Mouse (Mus musculus) heart, postnatal 0 days (tissue): Measurements from ENCODE around the gene Myo1g. TPM values are rescaled to one million over a fixed set of nuclear protein-coding genes. Genes with fewer than 3 reads are reported as not detected.

ENCODE experiments used
- ATAC-seq: fragments of 200-750 bp; cut with Nextera tagmentation; 2 replicates; pipeline ENCODE4 v1.8.0; 2017; ENCODE audit warnings: low read depth, moderate number of reproducible peaks, moderate library complexity; ENCODE audit not compliant: insufficient read depth
- DNase-seq: peaks from one replicate; pipeline ENCODE4 v3.0.0-alpha.2; 2016; ENCODE audit warnings: low spot score
- H3K27ac ChIP-seq: fragments of 300-500 bp; sonication (generic); 2 replicates; pipeline ENCODE4 v1.5.1; 2014; ENCODE audit warnings: low read depth, mild to moderate bottlenecking
- H3K27me3 ChIP-seq: fragments of 300-500 bp; sonication (generic); 2 replicates; pipeline ENCODE4 v1.6.1; 2014; ENCODE audit warnings: low read length, mixed read lengths; ENCODE audit not compliant: control insufficient read depth, insufficient read depth
- H3K36me3 ChIP-seq: fragments of 300-500 bp; sonication (generic); replicated peaks from 2 replicates; pipeline ENCODE4 v1.6.1; 2014; ENCODE audit warnings: low read length, mixed read lengths; ENCODE audit not compliant: control insufficient read depth, insufficient read depth
- H3K4me1 ChIP-seq: fragments of 300-500 bp; sonication (generic); 2 replicates; pipeline ENCODE4 v1.6.1; 2014; ENCODE audit warnings: antibody characterized with exemption; ENCODE audit not compliant: control insufficient read depth, insufficient read depth
- H3K4me2 ChIP-seq: fragments of 300-500 bp; sonication (generic); 2 replicates; pipeline ENCODE4 v1.6.1; 2014; ENCODE audit warnings: low read depth, mild to moderate bottlenecking, low read length, moderate library complexity
- H3K4me3 ChIP-seq: fragments of 300-500 bp; sonication (generic); 2 replicates; pipeline ENCODE4 v1.5.1; 2014; ENCODE audit warnings: low read depth, low read length
- H3K9ac ChIP-seq: fragments of 300-500 bp; sonication (generic); replicated peaks from 2 replicates; pipeline ENCODE4 v1.6.1; 2014; ENCODE audit warnings: low read depth, low read length, mixed read lengths
- H3K9me3 ChIP-seq: fragments of 300-500 bp; sonication (generic); replicated peaks from 2 replicates; pipeline ENCODE4 v1.6.1; 2016; ENCODE audit warnings: low read length; ENCODE audit not compliant: control insufficient read depth
- CTCF ChIP-seq: IDR thresholded peaks from 2 replicates; pipeline ENCODE4 v1.5.1; 2016; ENCODE audit warnings: antibody characterized with exemption, control low read depth, low read depth
- EP300 ChIP-seq: IDR thresholded peaks from 2 replicates; pipeline ENCODE4 v1.6.1; 2016; ENCODE audit warnings: antibody characterized with exemption, low read depth
- WGBS: fragments of 180-500 bp; shearing (Covaris S2); extraction: QIAGEN DNeasy Blood & Tissue Kit; methylation state at CpG from one replicate; pipeline ENCODE4 v1.1.7; 2014; 5-methylcytosine and 5-hydroxymethylcytosine counted together
- polyA plus RNA-seq: library from polyadenylated mRNA; unstranded; fragments of >200 nt; fragmentation: Nextera tagmentation; extraction: Ambion mirVana; gene quantifications from 2 replicates; pipeline ENCODE4 v1.2.1, GENCODE M21; 2015
- total RNA-seq: library from RNA; depleted of rRNA; stranded (reverse); fragments of >200 nt; gene quantifications from 2 replicates; pipeline ENCODE4 v1.2.3, GENCODE M21; 2014; ENCODE audit warnings: low replicate concordance; rRNA removed

Myo1g gene
- total RNA-seq (0.65 and 1.6 TPM in 2 replicates), polyA plus RNA-seq (0.49 and 0.56 TPM in 2 replicates)

DNA sequence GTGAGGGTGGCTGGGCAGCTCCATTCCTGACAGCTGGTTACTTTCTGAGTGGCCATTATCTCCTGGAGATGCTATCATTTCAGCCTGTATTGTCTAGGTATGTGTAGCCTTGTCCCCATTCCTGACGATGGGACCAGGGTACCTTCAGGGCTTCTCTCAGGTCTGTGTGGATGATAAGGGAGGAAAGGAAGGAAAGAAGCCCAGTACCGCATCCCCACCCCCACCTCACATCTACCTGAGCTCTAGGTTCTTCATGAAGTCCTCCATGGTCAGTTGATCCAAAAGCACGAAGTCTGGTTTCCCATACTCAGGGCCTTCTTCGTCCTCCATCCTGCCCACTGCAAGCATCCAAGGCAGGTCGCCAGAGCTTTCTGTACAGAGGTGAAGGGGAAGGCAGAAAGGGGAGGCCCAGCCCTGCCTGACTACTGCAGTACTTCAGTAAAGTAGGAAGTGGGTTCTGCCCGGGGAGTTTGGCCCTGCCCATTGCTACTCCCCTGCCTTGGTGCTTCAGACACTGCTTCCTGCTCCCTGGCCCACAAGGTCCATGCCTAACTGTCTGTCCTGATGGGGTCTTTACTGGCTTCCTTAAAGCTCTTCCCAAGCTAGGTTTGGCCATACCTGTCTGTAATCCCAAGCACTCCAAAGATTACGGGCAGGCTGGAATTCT is at the start of gene Myo1g:
Gene Myo1g (minus strand): TSS at position 459 of the 667 bp plus-strand sequence.
- 64% methylated on average over 7 of the region's 7 CpGs for WGBS

DNA sequence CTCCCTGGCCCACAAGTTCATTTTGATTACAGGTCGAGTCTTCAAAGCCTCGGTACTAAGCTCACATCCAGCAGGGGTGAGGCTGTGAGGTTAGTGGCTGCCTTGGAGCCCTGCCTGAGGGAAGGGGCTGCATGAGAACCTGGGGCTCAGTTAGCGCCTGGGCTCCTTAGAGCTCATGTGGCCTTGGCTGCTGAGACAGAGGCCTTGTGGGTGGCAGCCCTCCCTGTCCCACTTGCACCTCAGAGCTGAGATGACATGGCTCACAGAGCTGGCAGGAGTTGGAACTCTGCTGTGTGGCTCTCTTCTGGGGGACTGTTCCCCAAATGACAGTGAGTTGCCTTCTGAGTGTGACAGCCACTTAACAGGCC is 48.6 kb upstream of the Myo1g start:
- ATAC-seq = no peak
- no peak for DNase-seq
- Histone ChIP-seq H3K27me3 (no peaks in the 10 kb centered on the region), H3K4me3 (no peak overlapping the region), H3K27ac (no peak overlapping the region), H3K4me2 (no peak overlapping the region), H3K36me3 (peaks cover 27% of the 10 kb centered on the region; the same call in 1 of the 2 replicates), H3K9me3 (no peaks in the 10 kb centered on the region), H3K4me1 (no peaks in the 10 kb centered on the region; the same call in 1 of the 2 replicates), H3K9ac (no peak overlapping the region)
- 60% methylated on average over 3 of the region's 3 CpGs for WGBS
- TF ChIP-seq CTCF (no peak), EP300 (no peak)

More for the DNA sequence above, at the start of gene Myo1g:
- ATAC-seq (no peak), DNase-seq (no peak)
- no peak within 1 kb of the TSS for H3K9ac ChIP-seq
- H3K4me1 ChIP-seq = no peaks in the 10 kb centered on the region
- H3K9me3 ChIP-seq = no peaks in the 10 kb centered on the region
- no peak for TF ChIP-seq EP300
- no peak for TF ChIP-seq CTCF
- no peaks in the 10 kb centered on the region for H3K27me3 ChIP-seq
- no peak within 1 kb of the TSS for H3K27ac ChIP-seq
- H3K36me3 ChIP-seq = peaks cover 17% of the 10 kb centered on the region
- H3K4me3 ChIP-seq = peak within 1 kb of the TSS; percentile 11; the same call in 1 of the 2 replicates
- H3K4me2 ChIP-seq = peak within 1 kb of the TSS; percentile 31; the same call in 1 of the 2 replicates

GRCm38 (mm10) chr11:6568584-6569409 is 48.0 kb upstream of the Myo1g start:
- Histone ChIP-seq H3K9me3 (no peaks in the 10 kb centered on the region), H3K4me3 (no peak overlapping the region), H3K9ac (0 out of 2 replicates have a peak overlapping the region, but pooled peaks have one; percentile 19), H3K27me3 (no peaks in the 10 kb centered on the region), H3K27ac (peak overlapping the region; percentile 43), H3K4me1 (peaks cover under 1% of the 10 kb centered on the region; the same call in 1 of the 2 replicates), H3K4me2 (0 out of 2 replicates have a peak overlapping the region, but pooled peaks have one; percentile 6), H3K36me3 (peaks cover 26% of the 10 kb centered on the region; the same call in 1 of the 2 replicates)
- TF ChIP-seq EP300 (no peak), CTCF (peak; percentile 40)
- whole genome bisulfite sequencing = 50% methylated on average over 11 of the region's 11 CpGs
- ATAC-seq (no peak), DNase-seq (no peak)

DNA sequence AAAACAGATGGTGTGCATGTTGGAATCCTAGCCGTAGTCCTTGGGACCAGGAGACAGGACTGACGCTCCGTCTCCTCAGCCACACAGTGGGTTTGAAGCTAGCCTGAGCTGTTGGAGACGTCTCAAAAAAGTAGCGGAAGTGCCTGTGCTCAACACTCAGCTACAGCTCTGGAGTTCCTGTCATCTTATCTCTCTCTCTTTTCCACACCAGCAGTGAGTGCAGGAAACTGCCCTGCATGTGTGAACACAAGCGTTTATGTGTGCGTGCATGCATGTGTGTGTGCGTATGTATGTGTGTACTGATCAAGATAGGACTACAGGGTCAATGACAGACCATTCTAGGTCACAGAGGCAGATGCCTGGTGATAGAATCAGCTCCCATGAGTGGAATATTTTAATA is 47.2 kb upstream of the Myo1g start:
- Histone ChIP-seq H3K9ac (no peak overlapping the region), H3K27me3 (no peaks in the 10 kb centered on the region), H3K27ac (peak overlapping the region; percentile 1; the same call in 1 of the 2 replicates), H3K4me2 (no peak overlapping the region), H3K4me3 (no peak overlapping the region), H3K9me3 (no peaks in the 10 kb centered on the region), H3K36me3 (peaks cover 17% of the 10 kb centered on the region; the same call in 1 of the 2 replicates), H3K4me1 (peaks cover 6% of the 10 kb centered on the region; the same call in 1 of the 2 replicates)
- no peak for DNase-seq
- peak; percentile 36; the same call in 1 of the 2 replicates for ATAC-seq
- no peak for TF ChIP-seq CTCF
- no peak for TF ChIP-seq EP300
- WGBS = 30% methylated on average over 8 of the region's 8 CpGs

DNA sequence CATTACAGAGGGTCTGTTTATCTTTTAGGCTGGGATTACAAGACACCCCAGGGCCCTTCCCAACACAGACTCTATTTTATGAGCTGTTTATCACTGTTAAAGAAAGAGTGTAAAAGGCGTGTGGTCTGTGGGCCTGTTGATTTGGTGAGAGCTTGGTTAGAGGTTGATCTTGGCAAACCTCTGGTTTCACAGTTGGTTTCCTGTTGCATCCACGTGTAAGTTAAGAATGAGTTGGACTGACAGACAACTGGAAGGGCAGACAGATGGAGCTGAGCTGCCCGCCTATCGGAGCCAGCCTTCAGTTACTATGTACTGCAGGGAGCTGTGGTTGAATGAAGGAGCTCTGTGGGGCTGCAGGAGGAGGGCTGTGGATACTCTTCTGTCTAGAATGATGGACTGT is 45.7 kb upstream of the Myo1g start:
- ATAC-seq (no peak), DNase-seq (no peak)
- 81% methylated on average over 4 of the region's 4 CpGs for WGBS

More for the DNA sequence above, 45.7 kb upstream of the Myo1g start:
- no peak overlapping the region for H3K4me3 ChIP-seq
- H3K36me3 ChIP-seq = peaks cover 14% of the 10 kb centered on the region; the same call in 1 of the 2 replicates
- H3K4me1 ChIP-seq = peaks cover 6% of the 10 kb centered on the region; the same call in 1 of the 2 replicates
- no peaks in the 10 kb centered on the region for H3K9me3 ChIP-seq
- no peaks in the 10 kb centered on the region for H3K27me3 ChIP-seq
- H3K27ac ChIP-seq = no peak overlapping the region
- TF ChIP-seq EP300 (no peak), CTCF (no peak)
- no peak overlapping the region for H3K9ac ChIP-seq
- H3K4me2 ChIP-seq = no peak overlapping the region
